Mouse (Mus musculus) CH12.LX (cell line): ENCODE measurements at regions not wholly inside any gene's neighbourhood (a gene's known extent, or its start where the extent isn't known, plus 50 kb on each side); places are given as distances from the start of the nearest gene placed in this dataset.
A peak's percentile ranks its signal among the peaks of the same experiment; 100 is the strongest.

Source experiments
- DNase-seq: peaks from one replicate; pipeline ENCODE4 v3.0.0-alpha.2; 2013; ENCODE audit errors: extremely low read depth
- H3K27ac ChIP-seq: 2 replicates; pipeline ENCODE4 v1.5.1; 2012; ENCODE audit warnings: low read depth, mild to moderate bottlenecking, control low read depth, moderate library complexity; ENCODE audit not compliant: insufficient read depth
- H3K27me3 ChIP-seq: replicated peaks from 2 replicates; pipeline ENCODE3; 2012; ENCODE audit warnings: inconsistent platforms
- H3K36me3 ChIP-seq, 2 experiments: replicated peaks in 1 of 2; 2 replicates each; pipeline versions ENCODE3 to v1.6.1; 2012; ENCODE audit warnings: inconsistent platforms in 1 of 2, low read length in 1 of 2, mild to moderate bottlenecking in 1 of 2, mixed read lengths in 1 of 2, moderate library complexity in 1 of 2; ENCODE audit not compliant: control insufficient read depth in 1 of 2, insufficient read depth in 1 of 2
- H3K4me1 ChIP-seq, 2 experiments: 2 replicates each; pipeline ENCODE4 v1.6.1; 2012; ENCODE audit warnings: inconsistent platforms in 1 of 2, moderate library complexity in 1 of 2; ENCODE audit not compliant: insufficient read depth in 2 of 2, control insufficient read depth in 1 of 2
- H3K4me2 ChIP-seq: 2 replicates; pipeline ENCODE4 v1.6.1; 2012; ENCODE audit warnings: low read depth, mild to moderate bottlenecking, control low read depth; ENCODE audit not compliant: poor library complexity, insufficient read depth, severe bottlenecking
- H3K4me3 ChIP-seq, 3 experiments: fragments of 150-350 bp in 1 of 3; sonication (generic) in 1 of 3; replicated peaks in 1 of 3; 2 replicates each; pipeline versions ENCODE3 to v1.5.1; 2011 to 2012; ENCODE audit warnings: low read depth in 2 of 3, low read length in 2 of 3, mild to moderate bottlenecking in 2 of 3, moderate library complexity in 2 of 3, control low read depth in 1 of 3, improper control_type of control experiment in 1 of 3, inconsistent platforms in 1 of 3, mixed read lengths in 1 of 3; ENCODE audit not compliant: poor library complexity in 1 of 3
- H3K79me2 ChIP-seq: replicated peaks from 2 replicates; pipeline ENCODE4 v1.6.1; 2012; ENCODE audit warnings: mild to moderate bottlenecking, moderate library complexity; ENCODE audit not compliant: control insufficient read depth, poor library complexity, insufficient read depth, severe bottlenecking; ENCODE audit errors: extremely low read depth
- H3K9ac ChIP-seq: 2 replicates; pipeline ENCODE4 v1.6.1; 2012; ENCODE audit warnings: low read depth, mild to moderate bottlenecking, control low read depth, moderate library complexity; ENCODE audit not compliant: insufficient read depth
- H3K9me3 ChIP-seq: replicated peaks from 2 replicates; pipeline ENCODE3; 2012; ENCODE audit warnings: low read length, inconsistent platforms, mixed read lengths
- CHD1 ChIP-seq: IDR thresholded peaks from 2 replicates; pipeline ENCODE4 v1.6.1; 2012; ENCODE audit warnings: low read depth, low read length, improper control_type of control experiment, inconsistent platforms
- CHD2 ChIP-seq: IDR thresholded peaks from 2 replicates; pipeline ENCODE4 v1.6.1; 2011; ENCODE audit warnings: low read length, improper control_type of control experiment
- CTCF ChIP-seq, 2 experiments: IDR thresholded peaks in 1 of 2; conservative IDR thresholded peaks in 1 of 2; 2 replicates each; pipeline ENCODE4 v1.5.1; 2011 to 2012; ENCODE audit warnings: low read depth in 2 of 2, low read length in 2 of 2, improper control_type of control experiment in 1 of 2, inconsistent platforms in 1 of 2, mild to moderate bottlenecking in 1 of 2, moderate library complexity in 1 of 2
- E2F4 ChIP-seq: IDR thresholded peaks from 2 replicates; pipeline ENCODE4 v1.6.1; 2011; ENCODE audit warnings: low read depth, low read length, improper control_type of control experiment; ENCODE audit not compliant: insufficient replicate concordance
- EP300 ChIP-seq: IDR thresholded peaks from 2 replicates; pipeline ENCODE4 v1.6.1; 2011; ENCODE audit warnings: low read length, improper control_type of control experiment
- ETS1 ChIP-seq: conservative IDR thresholded peaks from 2 replicates; pipeline ENCODE4 v1.6.1; 2012; ENCODE audit warnings: low read depth, mild to moderate bottlenecking, inconsistent platforms, low read length, improper control_type of control experiment, moderate library complexity
- HCFC1 ChIP-seq: IDR thresholded peaks from 2 replicates; pipeline ENCODE4 v1.6.1; 2012; ENCODE audit warnings: low read depth, mild to moderate bottlenecking, inconsistent platforms, low read length, improper control_type of control experiment
- KAT2A ChIP-seq: IDR thresholded peaks from 2 replicates; pipeline ENCODE4 v1.6.1; 2012; ENCODE audit warnings: low read length, improper control_type of control experiment, inconsistent platforms; ENCODE audit not compliant: insufficient replicate concordance
- MAZ ChIP-seq: IDR thresholded peaks from 2 replicates; pipeline ENCODE4 v1.6.1; 2012; ENCODE audit warnings: low read depth, mild to moderate bottlenecking, inconsistent platforms, low read length, improper control_type of control experiment, moderate library complexity
- MEF2A ChIP-seq: IDR thresholded peaks from 2 replicates; pipeline ENCODE4 v1.6.1; 2014; ENCODE audit warnings: low read depth, mild to moderate bottlenecking, inconsistent platforms, low read length, improper control_type of control experiment, borderline replicate concordance
- MXI1 ChIP-seq: IDR thresholded peaks from 2 replicates; pipeline ENCODE4 v1.6.1; 2011; ENCODE audit warnings: mild to moderate bottlenecking, low read depth, low read length, improper control_type of control experiment
- MYC ChIP-seq: IDR thresholded peaks from 2 replicates; pipeline ENCODE4 v1.6.1; 2011; ENCODE audit warnings: low read depth, mild to moderate bottlenecking, improper control_type of control experiment, low read length
- NRF1 ChIP-seq: IDR thresholded peaks from 2 replicates; pipeline ENCODE4 v1.6.1; 2014; ENCODE audit warnings: low read depth, mild to moderate bottlenecking, inconsistent platforms, low read length, improper control_type of control experiment, moderate library complexity
- PAX5 ChIP-seq: IDR thresholded peaks from 2 replicates; pipeline ENCODE4 v1.6.1; 2012; ENCODE audit warnings: low read length, inconsistent platforms, mixed read lengths
- POLR2A ChIP-seq: IDR thresholded peaks from 2 replicates; pipeline ENCODE4 v1.6.1; 2011; ENCODE audit warnings: low read depth, mild to moderate bottlenecking, improper control_type of control experiment, low read length
- RAD21 ChIP-seq: IDR thresholded peaks from 2 replicates; pipeline ENCODE4 v1.6.1; 2011; ENCODE audit warnings: low read depth, mild to moderate bottlenecking, low read length, improper control_type of control experiment, moderate library complexity
- RCOR1 ChIP-seq: conservative IDR thresholded peaks from 2 replicates; pipeline ENCODE4 v1.6.1; 2012; ENCODE audit warnings: low read depth, mild to moderate bottlenecking, inconsistent platforms, low read length, improper control_type of control experiment
- SIN3A ChIP-seq: IDR thresholded peaks from 2 replicates; pipeline ENCODE4 v1.6.1; 2012; ENCODE audit warnings: low read length, improper control_type of control experiment, inconsistent platforms
- SMC3 ChIP-seq: IDR thresholded peaks from 2 replicates; pipeline ENCODE4 v1.6.1; 2011; ENCODE audit warnings: low read depth, low read length, improper control_type of control experiment
- TCF12 ChIP-seq: IDR thresholded peaks from 2 replicates; pipeline ENCODE4 v1.6.1; 2014; ENCODE audit warnings: low read depth, mild to moderate bottlenecking, inconsistent platforms, low read length, improper control_type of control experiment
- USF1 ChIP-seq: IDR thresholded peaks from 2 replicates; pipeline ENCODE4 v1.6.1; 2014; ENCODE audit warnings: low read depth, mild to moderate bottlenecking, inconsistent platforms, low read length, improper control_type of control experiment
- USF2 ChIP-seq: conservative IDR thresholded peaks from 2 replicates; pipeline ENCODE4 v1.6.1; 2011; ENCODE audit warnings: low read depth, low read length, improper control_type of control experiment
- ZKSCAN1 ChIP-seq: IDR thresholded peaks from 2 replicates; pipeline ENCODE4 v1.6.1; 2012; ENCODE audit warnings: low read depth, inconsistent platforms, low read length, improper control_type of control experiment, borderline replicate concordance
- ZMIZ1 ChIP-seq: IDR thresholded peaks from 2 replicates; pipeline ENCODE4 v1.6.1; 2012; ENCODE audit warnings: low read depth, mild to moderate bottlenecking, inconsistent platforms, low read length, improper control_type of control experiment
- ZNF384 ChIP-seq: IDR thresholded peaks from 2 replicates; pipeline ENCODE4 v1.6.1; 2012; ENCODE audit warnings: low read depth, low read length, improper control_type of control experiment, inconsistent platforms
- dilution Hi-C: fragments of 300-500 bp; cut with MboI; formaldehyde crosslinking; loops from 2 replicates; pipeline ENCODE4 v1.14.3; 2020; ENCODE audit warnings: low sequenced_read_pairs; ENCODE audit not compliant: extremely low pct_unique_long_range_greater_than_20kb, extremely low pct_ligation_motif_present
- in situ Hi-C: fragments of 300-500 bp; cut with MboI; formaldehyde crosslinking; loops from 3 replicates; pipeline ENCODE4 v1.14.3; 2019; ENCODE audit warnings: low sequenced_read_pairs, low pct_ligation_motif_present, low pct_unique_long_range_greater_than_20kb, mixed read lengths

- DNase-seq = no peak
- H3K79me2 ChIP-seq = no peaks in the 10 kb centered on the region
- no peak overlapping the region for H3K4me3 ChIP-seq
- no peaks in the 10 kb centered on the region for H3K9me3 ChIP-seq
- no peaks in the 10 kb centered on the region for H3K36me3 ChIP-seq
- in situ Hi-C loops (loop anchor here (5.0 to 25.0 kb wide), 2 partner anchors 124 to 354 kb away; no protein-coding TSS in a partner anchor), dilution Hi-C loops (no loop called here)
- no peaks in the 10 kb centered on the region for H3K27me3 ChIP-seq
- H3K4me2 ChIP-seq = no peak overlapping the region
- no peak overlapping the region for H3K9ac ChIP-seq
- peaks cover 0 to 4% of the 10 kb centered on the region in 2 experiments; a peak in 2 of 4 replicates for H3K4me1 ChIP-seq
- no peak for TF ChIP-seq E2F4
- TF ChIP-seq ZKSCAN1 = no peak
- TF ChIP-seq TCF12 = no peak
- no peak for TF ChIP-seq EP300
- TF ChIP-seq ETS1 = no peak
- no peak for TF ChIP-seq MAZ
- no peak for TF ChIP-seq MXI1
- TF ChIP-seq KAT2A = no peak
- no peak for TF ChIP-seq NRF1
- no peak for TF ChIP-seq HCFC1
- no peak for TF ChIP-seq USF2
- no peak for TF ChIP-seq PAX5
- TF ChIP-seq MYC = no peak
- TF ChIP-seq SIN3A = no peak
- H3K27ac ChIP-seq = no peak overlapping the region
These were observed 69.1 kb upstream of the Fhl2 start for GRCm38 (mm10) chr1:43265699-43266455.

DNA sequence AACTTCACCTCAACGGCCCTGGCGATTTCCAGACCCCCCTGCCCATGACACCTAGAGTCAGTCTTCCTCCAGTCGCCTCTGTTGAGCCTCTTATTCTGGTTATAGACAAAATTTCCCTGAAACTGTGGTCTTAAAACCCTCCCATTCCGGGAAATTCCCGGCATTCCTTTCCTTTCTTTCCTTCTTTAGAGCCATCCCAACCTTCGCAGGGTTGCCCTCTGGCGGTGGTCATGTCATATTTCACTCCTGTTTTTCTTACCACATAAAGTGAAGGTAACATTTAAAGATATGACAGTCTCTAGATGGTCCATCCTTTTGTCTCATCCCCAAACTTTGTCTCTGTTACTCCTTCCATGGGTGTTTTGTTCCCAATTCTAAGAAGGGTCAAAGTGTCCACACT, 72.9 kb upstream of the Fhl2 start:
- Histone ChIP-seq H3K79me2 (no peaks in the 10 kb centered on the region), H3K4me1 (peaks cover 0 to 1% of the 10 kb centered on the region in 2 experiments; a peak in 1 of 4 replicates), H3K9me3 (no peaks in the 10 kb centered on the region), H3K4me2 (no peak overlapping the region), H3K4me3 (no peak overlapping the region), H3K27ac (no peak overlapping the region), H3K36me3 (no peaks in the 10 kb centered on the region), H3K27me3 (no peaks in the 10 kb centered on the region), H3K9ac (no peak overlapping the region)
- dilution Hi-C loops = no loop called here
- DNase-seq = no peak
- TF ChIP-seq USF1 (no peak), SMC3 (peak; percentile 68), NRF1 (no peak), RAD21 (peak; percentile 32), EP300 (no peak), ZMIZ1 (no peak), MEF2A (no peak), HCFC1 (no peak), ZNF384 (no peak), ETS1 (no peak), KAT2A (no peak), TCF12 (no peak), MAZ (no peak), CHD1 (no peak), CHD2 (no peak), MXI1 (no peak), CTCF (conservative IDR thresholded peaks at IDR 0.05 in 1 of 2, IDR thresholded peaks at IDR 0.05 in 1 of 2; ENCODE audit: low read depth in 2 of 2, low read length in 2 of 2) (peak in 1 of 2 experiments; percentile 64; a peak in 2 of 4 replicates), RCOR1 (no peak), POLR2A (no peak)
- in situ Hi-C loops = loop anchor here (5.0 to 25.0 kb wide), 2 partner anchors 127 to 357 kb away; no protein-coding TSS in a partner anchor
